Mouse (Mus musculus): ENCODE results near the gene Hccs.

DNA sequence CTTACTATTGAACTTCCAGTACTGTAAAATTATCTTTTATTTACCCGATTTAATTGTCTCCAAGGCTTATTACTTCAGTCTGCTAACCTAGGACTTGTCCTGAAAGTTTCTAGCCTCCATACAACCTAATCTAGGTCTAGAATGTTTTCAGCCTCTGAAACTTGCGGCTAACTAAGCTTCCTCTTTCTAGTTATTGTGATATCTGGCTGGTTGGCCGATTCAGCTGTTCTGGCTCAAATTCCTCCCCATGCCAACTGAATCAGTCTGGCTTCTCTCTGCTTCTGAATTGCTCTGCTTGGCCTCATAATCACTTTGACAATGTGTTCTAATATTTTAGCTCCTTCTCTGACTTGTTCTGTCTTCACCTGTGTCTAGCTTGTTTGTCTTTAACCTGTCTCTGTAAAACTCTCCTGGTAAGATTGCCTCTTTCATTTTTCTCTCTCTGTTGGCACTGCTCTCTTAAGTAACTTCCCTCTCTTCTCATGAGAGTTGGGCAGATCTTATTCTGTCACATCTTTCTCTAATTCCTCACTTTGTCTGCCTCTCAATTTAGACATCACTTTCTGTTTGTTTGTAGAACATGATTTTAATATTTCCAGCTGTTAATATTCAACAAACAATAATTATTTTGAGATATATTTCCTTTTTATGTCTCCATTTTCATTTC lies 5.9 kb upstream of the Hccs start:
- TF ChIP-seq GATA1 (IDR thresholded peaks at IDR 0.05; ENCODE audit: low read length) (no peak), TAL1 (IDR thresholded peaks at IDR 0.05; ENCODE audit: low read length) (no peak)

All from erythroblast, embryonic 14.5 days (primary cell).